Mouse (Mus musculus) induced T-regulatory cell, adult 2 months (primary cell): ENCODE data around the gene Fbxw8.

Experiments used
- DNase-seq: peaks from one replicate; pipeline ENCODE4 v3.0.0-alpha.2; 2012; ENCODE audit warnings: low read depth

The Fbxw8 gene

DNA sequence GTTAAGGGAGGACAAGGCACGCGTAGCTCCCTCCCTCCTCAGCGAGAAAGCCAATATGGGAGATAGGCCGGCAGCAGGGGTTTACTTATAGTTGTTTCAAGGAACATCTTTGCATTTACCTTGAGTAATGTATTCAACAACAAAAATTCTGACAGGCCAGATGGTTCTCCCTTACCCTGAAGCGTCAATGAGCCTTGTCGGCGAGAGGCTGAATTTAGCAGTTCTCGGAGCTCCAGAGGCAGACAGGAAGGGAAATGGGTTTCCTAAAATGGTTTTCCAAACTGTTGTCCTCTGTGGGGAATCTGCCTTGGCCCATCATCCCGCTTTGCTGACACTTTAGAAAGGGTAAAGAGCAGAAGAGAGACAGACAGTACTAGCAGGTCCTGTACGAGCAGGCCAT lies 48.6 kb downstream of the Fbxw8 start:
- no peak for DNase-seq

DNA sequence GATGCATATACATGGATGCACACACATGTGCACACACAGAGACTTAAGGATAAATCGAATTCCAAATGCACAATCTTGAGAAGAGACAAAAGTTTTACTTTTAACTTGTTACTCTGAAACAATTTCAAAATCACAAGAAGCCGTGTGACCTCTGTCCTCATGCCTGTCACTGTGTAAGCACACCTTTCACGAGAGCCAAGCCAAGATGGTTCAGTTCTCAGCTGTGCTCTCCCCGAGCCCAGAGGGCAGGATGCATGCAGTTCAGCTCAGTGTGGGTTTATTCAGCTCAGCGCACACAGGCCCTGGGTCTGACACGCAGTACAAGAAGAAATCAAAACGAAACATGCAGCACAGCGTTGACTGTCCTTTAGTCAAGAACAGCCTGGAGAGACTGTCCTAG lies 49.7 kb downstream of the Fbxw8 start:
- no peak for DNase-seq

DNA sequence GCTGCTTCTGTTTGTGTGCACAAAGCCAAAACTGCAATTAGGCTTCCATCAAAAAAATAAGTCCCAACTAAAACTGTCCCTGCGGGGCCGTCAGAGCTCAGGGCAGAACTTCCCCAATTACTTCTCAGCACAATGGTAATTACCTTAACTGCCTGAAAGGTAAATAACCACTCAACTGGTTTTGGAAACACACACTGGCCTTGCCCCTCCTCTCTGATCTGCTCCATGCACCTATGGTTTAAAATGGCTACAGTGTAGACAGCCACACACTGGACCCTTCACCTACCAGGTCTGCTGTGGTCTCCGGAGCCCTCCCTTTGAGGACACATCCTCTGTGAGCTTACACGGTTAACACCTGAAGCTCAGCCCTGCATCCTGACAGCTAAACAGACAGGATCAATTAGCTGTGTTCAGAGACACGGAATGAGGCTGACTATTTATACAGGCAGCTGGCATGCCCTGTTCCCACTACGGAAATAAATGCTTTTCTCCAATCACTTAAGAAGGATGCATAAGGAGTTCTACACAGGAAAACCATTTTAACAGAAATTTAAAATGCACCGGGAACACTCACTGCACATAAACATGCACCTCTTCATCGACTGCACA lies 55.3 kb downstream of the Fbxw8 start:
- no peak for DNase-seq

DNA sequence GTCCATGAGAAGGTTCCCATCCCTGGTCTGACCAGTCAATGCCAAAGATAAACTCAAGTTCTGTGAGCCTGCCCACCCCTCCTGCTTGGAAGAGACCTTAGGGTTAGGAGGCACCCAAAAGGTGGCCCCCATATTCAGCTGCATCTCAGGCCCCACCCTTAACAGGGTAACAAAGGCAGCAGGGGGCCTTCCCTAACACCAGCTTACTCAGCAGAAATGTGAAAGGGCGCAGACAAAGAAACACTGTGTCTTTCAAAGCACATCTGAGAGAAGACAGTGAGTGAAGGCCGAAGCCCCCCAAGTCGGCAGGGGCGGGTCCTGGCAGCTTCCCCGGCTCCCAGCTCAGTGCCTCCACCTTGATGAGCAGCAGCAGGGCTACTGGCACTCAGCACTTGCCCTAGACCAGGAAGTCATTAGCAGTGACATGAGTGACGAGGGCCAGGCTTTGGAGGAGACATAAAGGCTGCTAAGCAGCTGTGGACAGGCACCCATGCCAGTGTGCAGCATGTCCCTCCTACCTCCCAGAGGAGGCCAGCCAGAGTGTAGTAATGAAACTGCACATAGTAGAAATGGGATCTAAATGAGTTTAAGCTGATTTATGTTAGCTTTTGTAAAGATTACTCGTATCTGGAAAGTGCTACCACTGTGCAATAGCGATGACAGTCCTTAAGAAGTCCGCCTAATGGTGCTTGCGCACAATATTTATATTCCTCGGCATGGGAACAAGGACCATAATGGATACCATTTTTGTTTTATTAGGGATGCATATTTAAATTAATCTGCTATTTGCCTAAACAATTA lies 56.0 kb downstream of the Fbxw8 start:
- no peak for DNase-seq

DNA sequence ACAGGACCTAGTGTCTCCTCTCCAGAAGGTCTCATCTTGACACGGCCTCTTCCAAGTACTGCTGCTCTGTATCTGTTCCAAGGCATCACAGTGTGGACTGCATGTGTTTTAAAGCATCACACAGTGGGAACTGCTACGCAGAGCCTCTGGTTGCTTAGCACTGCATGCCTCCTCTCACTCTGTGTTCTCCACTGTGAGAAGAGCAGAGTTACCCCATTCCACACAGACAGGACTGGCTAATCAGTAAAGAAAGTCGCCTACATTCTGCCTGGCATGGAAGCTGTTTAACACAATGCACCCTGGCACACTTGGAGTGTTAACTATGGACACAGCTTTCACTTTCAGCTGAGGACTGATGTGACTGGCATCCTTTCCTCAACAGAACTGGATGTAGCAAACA lies 58.9 kb downstream of the Fbxw8 start:
- DNase-seq = no peak

DNA sequence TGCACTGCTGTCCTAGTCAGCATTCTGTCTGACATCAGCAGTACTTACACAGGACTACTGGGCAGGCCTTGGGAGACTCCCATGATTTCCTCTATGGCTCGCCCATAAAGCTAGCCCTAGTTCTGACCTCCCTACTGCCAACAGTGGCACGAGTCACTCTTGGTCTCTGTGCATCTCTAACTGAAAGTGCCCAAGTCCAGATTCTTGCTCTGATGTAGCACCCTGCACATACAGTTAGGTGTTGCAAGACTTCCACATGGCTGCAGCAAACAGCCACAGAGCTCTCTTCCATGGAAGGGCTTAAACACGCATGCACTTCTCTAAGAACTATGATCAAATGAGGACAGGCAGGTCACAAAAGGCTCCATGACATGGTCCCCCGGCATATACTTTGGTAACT lies 59.4 kb downstream of the Fbxw8 start:
- no peak for DNase-seq

DNA sequence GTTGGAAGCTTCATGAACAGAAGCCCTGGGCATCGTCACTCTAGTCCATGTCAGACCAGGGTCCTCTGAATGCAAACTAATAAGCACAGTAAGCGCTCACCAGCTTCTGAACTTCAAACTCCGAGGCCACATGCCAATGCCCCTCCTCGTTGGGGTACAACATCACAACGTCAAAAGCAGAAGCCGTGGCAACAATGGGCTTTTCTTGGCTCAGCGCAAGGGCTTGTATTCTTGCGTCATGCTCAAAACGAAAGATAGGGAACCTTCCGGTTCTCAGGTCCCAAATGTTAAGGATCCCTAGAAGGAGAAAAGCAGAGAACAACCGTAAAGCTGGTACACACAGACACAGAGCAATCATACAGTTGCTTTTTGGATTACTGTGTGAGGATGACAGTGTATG lies 59.8 kb downstream of the Fbxw8 start:
- DNase-seq = no peak

DNA sequence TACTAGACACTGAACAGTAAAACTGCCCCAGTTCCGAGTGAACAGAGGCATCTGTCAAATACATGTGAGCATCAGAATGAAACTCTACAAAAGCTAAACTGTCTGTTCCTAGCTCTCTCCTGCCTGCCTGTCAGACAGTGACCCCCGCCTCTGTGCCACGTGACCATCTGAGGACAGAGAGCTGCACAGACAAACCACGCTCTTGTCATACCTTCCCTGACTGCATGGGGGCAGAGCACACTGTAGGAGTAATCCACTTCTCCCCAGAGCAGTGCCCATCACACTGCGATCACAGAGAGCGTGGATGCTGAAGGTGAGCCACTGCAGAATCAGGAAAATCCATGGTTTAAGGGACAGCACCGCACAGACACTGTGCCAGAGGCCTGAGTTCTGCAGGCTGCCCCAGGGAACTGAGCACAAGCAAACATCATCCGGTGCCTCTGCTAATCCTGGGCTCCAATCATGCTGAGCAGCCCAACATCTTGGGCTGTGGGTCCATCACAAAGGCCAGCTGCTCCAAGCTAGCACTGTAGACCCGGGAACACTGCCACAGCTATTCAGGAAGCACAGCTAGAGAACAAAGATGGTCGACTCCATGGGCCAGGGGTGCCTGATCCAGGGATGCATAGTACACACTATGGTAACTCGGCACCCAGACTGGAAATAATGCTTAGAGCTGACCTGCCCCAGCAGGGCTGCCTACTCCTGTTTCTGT lies 61.8 kb downstream of the Fbxw8 start:
- DNase-seq = peak; percentile 10

DNA sequence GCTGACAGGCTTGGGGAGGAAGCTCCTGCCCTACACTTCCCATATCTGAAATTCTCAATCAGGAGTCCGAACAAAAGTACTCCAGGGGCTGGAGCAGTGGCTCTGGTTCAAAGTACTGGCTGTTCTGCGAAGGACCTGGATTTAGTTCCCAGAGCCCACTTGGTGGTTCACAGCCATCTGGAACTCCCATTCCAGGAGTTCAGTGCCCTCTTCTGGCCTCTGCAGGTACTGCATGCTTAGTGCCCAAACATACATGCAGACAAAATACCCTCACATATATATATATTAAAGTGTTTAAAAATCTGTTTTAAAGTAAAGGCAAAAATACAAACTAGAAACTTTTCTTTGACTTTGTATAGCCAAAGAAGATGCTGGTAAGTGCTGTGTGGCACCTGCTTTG lies 64.4 kb downstream of the Fbxw8 start:
- DNase-seq = peak; percentile 66

DNA sequence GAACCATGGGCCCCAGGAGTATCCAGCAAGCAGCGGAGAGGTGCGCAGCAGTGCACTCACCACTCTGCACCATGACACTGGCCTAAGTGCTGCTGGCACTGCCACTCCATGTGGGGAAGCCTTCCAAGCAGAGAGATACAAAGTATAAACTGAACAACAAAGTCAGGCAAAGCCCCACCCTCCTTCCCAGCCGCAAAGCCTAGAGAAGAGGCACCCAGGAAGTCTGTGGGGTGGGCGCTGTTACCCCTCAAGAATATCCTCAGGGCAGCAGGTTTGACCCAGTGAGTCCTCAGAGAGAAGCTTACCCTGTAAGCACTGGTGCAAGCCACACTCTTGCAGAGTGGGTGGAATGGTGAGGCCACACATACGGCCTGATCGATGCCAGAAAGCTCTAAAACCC lies 65.2 kb downstream of the Fbxw8 start:
- peak; percentile 7 for DNase-seq

DNA sequence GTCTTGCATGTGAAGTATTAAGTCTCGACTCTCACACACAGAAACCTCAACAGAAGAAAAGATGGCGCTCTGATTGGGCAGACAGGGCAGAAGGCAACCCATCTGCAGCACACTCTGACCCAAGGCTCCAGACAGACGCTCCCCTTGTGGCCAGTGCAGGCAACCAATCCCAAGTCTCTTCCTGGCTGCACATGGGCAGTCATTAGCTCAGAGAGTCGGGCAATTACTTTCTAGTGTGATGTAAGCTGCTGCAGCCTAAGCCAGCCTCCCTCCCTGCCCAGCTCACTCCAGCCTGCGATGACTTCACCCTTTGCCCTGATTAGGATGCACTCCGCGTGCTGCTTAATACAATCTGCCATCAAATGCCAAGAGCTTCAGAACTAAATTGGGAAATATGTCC lies 66.2 kb downstream of the Fbxw8 start:
- DNase-seq = no peak

DNA sequence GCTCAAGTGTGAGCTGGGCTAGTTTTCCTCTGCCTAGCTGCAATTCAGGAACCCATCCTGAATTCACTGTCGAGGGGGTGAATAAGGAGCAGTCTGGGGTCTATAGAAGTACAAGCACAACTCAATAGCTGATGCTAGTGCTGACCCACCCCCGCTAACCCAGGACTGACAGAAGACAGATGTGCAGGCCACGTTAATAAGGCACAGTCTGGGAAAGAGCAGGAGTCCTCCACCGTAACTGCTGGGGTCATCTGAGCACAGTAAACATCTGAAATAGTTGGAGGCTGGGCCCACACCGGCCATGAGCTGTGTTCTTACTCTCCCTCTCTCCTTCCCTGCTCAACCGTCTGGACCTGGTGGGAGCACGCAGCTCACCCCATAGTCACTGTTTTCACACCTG lies 68.3 kb downstream of the Fbxw8 start:
- no peak for DNase-seq

DNA sequence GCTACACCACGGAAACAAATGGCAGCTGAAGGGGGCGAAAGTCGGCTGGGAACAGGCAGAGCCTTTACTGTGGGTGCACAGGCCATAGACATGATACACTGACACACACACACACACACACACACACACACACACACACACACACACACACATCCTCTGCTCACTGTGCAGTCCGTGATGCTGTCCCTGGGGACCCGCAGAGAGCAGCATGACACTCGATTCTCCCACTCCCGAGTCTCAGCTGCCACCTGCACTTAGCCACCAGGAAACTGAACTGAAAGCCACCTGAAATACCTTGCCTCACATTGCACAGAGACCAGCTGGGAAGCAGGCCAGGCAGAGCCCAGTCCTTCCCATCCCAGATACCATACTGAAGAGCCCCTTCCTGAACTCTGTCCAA lies 70.0 kb downstream of the Fbxw8 start:
- no peak for DNase-seq

DNA sequence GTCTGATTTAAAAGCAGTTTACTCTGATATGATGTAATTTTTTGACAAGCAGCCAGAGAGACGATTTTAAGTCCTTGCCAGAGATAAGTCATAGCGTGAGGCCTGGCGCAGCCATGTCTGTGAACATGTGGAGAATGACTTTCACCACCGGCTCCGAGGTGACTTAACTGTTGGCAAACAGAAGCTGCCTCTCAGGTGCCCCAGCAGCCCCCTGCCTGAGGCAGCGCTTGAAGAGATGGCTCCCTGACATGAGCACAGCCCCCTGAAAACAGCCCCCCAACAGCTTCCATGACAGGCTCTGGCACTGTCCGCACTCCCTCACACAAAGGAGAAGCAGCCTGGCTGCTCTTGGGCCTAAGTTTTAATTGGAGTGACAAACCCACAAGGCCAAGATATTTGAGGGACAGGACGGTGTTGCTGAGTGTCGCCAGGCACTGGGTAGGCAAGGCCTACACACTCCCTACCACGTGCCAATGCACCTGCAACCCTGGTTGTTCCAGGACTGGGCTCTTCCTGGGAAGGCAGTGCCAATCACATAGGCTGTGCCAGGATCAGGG lies 71.0 kb downstream of the Fbxw8 start:
- DNase-seq = no peak

DNA sequence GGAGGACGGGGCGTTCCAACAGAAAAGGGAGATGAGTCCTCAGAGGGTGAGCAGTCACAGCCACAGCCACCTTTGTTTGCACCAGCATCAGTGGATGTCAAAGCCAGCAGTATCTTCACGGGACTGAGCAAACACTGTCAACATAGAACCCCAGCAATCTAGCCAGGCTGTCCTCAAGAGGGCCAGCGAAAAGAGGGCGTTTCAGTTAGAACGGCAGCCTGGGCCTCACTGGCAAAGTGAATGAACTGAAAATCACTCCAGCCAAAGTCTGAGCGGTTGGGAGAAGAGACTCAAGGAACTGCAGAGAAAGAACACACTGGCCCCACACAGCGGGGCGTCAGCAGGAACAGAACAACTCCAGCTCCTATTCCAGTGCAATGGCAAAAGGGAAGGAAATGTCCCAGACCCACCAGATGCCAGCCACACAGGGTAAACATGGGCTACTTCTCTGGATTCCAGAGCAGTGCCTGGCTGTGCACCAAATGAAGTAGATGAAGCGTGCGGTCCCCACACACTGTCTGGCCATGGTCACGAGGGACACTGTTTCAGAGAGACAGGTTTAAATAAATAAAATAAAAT lies 72.1 kb downstream of the Fbxw8 start:
- DNase-seq = no peak

DNA sequence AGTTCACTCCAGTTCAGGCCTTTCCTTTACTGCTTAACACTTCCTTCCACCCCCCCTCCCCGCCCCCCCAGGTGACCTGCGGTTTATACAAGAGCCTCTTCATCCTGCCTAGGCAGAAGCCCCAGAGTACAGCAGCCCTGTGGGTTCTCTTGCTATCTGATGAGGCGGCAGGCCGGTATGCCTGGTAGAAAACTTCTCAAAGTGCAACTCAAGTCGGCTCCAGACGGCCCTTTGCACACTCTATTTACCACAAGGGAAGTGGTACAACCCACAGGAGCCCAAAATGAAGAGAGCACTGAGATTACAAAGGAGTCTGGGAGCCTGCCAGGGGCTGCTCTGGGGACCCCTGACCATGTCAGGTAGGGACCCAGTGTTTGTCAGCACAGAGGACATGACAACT lies 73.3 kb downstream of the Fbxw8 start:
- DNase-seq = peak; percentile 89

DNA sequence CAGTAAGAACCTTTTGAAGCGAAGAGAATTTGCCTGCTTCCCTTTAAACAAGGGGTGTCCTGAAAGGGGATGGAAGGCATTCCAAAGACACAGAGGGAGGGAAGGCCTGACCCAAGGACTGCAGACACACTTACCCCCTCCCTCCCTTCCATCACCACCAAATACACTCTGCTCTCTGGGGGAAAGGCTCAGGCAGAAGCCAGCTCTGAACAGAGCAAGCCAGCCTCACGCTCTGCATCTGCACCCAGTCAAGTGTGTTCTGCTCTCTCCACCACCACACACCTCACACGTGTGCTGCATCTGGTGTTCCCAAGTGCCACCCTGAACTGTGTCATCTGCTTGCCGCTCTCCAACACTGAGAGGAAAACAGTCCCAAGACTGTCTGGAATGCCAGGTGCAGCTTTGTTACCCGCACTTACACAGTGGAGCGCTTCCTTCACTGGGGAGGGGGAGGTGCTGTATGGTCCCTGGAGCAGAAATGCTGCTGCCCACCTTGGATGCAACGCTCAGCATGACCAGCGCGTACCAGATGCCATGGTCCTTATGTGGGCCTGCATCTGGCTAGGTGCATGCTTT lies 73.8 kb downstream of the Fbxw8 start:
- DNase-seq = no peak

DNA sequence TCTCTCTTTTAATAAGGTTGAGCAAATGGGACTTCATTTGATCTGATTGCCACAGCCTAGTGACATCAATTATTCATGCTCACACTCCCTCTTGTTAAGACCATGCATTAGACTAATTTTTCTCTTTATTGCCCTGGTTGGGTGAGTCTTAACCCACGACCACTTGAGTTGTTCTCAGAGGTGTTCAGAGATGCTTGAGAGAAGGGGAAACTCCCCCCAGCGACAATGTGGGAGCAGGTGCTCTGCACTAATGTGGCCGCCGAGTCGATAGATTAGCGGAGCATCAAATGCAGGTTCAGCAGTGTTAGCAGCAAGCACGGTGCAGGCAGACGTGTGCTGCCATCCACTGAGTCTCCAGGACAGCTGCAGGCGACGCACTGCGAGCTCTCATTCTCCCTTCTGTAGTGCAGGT lies 75.4 kb downstream of the Fbxw8 start:
- peak; percentile 27 for DNase-seq

DNA sequence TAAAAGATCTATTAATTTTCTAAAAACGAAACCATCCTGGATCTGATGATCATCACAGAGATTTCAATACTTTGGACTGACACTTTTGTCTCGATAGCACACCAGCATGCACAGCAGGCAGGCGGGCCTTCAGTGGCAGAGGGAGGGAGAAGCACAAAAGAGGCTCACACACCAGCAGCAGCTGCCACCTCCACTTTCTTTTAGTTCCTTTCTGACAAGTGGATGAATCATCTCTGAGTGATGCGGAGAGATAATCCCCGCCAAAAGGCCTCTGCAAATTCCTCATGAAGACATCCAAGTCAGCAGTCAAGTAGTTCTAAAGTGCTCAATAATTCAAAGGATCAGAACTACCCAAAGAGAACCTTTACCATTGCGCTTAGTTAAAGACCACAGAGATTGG lies 75.9 kb downstream of the Fbxw8 start:
- peak; percentile 29 for DNase-seq

DNA sequence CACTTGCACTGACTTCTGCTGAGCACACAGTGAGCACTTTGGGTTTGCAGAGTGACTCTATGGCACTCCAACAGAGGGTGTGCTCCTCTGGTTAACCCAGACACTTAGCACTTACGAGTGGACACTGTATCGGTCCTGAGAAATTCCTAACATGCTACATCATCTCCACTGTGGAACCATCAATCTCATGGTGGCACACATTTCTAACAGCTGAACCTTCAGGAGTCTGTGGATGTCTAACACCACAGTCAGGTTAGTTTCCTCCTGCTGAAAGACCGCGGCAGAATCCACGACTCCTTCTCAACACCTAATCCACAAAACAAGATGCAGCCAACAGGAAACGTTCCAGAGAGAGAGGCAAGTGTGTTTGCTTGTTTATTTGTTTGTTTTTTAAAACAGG lies 76.7 kb downstream of the Fbxw8 start:
- no peak for DNase-seq

DNA sequence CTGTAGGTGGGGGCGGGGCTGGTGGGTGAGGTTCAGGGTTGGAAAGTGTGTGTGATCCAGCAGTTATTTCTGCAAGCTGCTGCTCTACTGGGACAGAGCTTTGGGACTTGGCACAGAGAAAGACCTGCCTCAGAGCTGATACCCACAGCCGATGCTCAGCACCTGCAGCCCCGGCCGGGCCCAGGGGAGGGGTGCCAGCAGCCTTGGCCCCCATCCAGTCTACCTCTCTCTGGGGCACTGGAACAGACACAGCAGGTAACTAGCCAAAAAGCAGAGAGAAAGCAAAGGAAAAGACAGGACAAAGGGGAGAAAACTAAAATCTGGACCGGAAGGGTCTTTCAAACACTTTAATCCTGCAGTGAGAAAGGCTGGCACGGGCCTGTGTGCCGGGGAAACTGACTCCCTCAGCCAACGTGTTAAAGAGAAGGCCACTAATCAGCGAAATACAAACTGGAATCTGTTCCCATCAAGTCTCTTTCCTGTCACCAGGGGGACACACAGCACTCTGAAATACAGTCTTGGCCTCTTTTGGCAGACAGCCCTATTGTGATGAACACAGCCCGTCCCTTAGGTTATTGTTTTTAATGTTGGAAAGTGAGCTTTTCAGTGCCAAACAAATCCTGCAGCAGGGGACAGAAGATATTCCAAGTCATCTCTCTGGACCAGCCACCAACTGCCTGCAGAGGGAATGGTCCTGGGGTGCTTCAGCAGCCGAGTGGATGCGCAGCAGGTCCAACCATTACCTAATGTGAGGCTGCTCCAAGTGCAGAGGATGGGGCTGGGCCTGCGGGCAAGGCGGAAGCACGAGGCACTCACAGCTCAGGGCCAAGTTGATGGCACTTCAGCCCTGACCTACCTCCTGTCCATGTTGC lies 78.3 kb downstream of the Fbxw8 start:
- no peak for DNase-seq
